Mouse (Mus musculus) brain, embryonic 14.5 days (tissue): Measurements from ENCODE around the gene Prdx2.
A peak's percentile ranks its signal among the peaks of the same experiment; 100 is the strongest.

Experiments
- CTCF ChIP-seq: fragments of 200-500 bp; IDR thresholded peaks from 2 replicates; pipeline ENCODE4 v1.5.1; 2012; ENCODE audit warnings: inconsistent platforms, mild to moderate bottlenecking, moderate library complexity, borderline replicate concordance; ENCODE audit not compliant: insufficient read depth, insufficient read length; ENCODE audit errors: extremely low read depth
- POLR2A ChIP-seq: fragments of 200-500 bp; IDR thresholded peaks from 2 replicates; pipeline ENCODE4 v1.6.1; 2012; ENCODE audit warnings: mild to moderate bottlenecking, inconsistent platforms, borderline replicate concordance; ENCODE audit not compliant: poor library complexity, insufficient read depth, insufficient read length, severe bottlenecking; ENCODE audit errors: extremely low read depth

- TF ChIP-seq POLR2A = no peak
- peak; percentile 41 for TF ChIP-seq CTCF
These were observed 22.7 kb upstream of the Prdx2 start, which contains the start of gene Rtbdn for GRCm38 (mm10) chr8:84946528-84947240.
